Mouse (Mus musculus): ENCODE data around the gene Tgfb1.

Gene Tgfb1

DNA sequence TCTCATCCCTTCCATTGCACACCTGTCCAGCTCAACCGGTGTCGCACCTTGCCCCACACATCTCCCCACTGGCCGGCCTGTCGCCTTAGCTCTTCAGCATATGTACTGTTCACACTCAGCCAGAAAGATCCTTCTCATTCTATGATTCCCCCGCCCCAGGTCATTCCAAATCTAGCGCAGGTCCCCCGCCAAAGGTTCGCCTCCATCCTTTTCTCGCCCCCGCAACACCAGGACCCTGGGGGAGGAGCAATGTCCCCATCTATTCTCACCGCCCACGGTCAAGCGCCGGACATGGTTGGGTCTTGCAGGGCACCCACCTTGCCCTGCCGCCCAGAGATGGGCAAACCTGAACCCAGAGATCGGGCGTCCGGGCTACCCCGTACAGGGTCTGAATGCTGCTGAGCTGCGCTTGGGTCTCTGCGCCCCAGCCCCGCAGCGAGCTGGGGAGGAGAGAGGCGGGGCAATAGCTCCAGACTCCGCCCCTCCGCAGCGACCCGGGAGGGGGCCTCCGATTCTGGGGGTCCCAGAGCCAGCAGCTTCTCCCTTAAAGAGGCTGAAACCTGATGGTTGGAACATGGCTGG, 12.0 kb upstream of the Tgfb1 start, which contains the start of gene Tmem91:
TSS of gene Tmem91 (minus strand) at position 448 of the 582 bp plus-strand sequence.
- in situ Hi-C loops (cut with MboI; ENCODE audit: low sequenced_read_pairs), result no loop called here

DNA sequence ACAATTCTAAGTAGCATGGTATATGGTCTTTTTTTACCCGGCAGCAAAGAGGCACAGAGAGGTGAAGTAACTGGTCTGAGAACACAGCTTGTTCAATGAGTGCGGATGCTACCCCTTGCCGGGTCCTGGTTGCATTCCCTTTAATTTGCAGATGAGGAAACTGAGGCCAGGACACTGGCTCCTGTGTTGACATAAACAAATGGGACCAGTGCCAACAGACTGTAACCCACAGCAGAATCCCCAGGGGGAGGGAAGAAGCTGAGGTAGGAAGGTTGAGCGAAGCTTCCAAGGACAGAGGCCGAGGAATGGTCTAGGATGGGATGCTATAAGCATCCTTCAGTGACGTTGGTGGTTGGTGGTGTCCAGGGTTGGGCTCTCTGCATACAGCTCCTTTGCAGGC, 11.4 kb upstream of the Tgfb1 start:
- in situ Hi-C loops (cut with MboI; ENCODE audit: low sequenced_read_pairs), result no loop called here

DNA sequence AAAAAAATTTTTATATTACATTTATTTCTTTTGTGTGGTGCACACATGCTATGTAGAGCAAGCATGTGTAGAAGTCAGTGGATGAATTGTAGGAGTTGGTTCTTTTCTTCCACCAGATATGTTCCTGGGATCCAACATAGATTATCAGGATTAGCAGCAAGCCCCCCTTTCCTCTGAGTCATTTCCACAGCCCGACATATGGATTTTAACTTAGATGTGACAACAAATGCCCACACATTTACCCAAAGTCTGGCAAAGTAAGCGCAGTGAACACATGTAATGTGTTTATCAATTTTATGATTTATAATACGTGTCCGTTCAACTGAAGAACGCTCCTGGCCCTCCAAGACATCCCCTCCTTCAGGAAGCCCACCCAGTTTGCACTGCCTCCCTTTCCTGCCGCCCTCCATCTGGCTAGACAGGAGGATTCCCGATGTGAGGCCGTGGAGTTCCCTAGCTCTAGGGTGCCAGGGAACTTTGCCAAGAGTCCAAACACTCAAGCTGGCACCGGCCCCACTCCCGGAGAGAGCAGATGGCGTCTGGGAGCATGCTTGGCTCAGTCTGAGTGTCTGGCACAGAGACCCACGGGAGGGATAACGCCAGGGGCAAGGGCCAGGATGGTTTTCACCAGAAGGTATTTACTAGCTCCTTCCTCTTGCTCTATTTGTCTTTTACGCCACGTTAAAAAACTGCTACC, 10.6 kb upstream of the Tgfb1 start:
- in situ Hi-C loops (cut with MboI; ENCODE audit: low sequenced_read_pairs), result no loop called here

- in situ Hi-C loops (cut with MboI; ENCODE audit: low sequenced_read_pairs), result no loop called here
Measured at GRCm38 (mm10) chr7:25677013-25677412, 9.8 kb upstream of the Tgfb1 start.

GRCm38 (mm10) chr7:25679971-25680370, 6.8 kb upstream of the Tgfb1 start:
- in situ Hi-C loops (cut with MboI; ENCODE audit: low sequenced_read_pairs), result no loop called here

- in situ Hi-C loops (cut with MboI; ENCODE audit: low sequenced_read_pairs), result no loop called here
Measured at GRCm38 (mm10) chr7:25680514-25681258, 6.1 kb upstream of the Tgfb1 start, which contains the start of gene B9d2. TSS of gene B9d2 (plus strand) at chr7:25680780.

- in situ Hi-C loops (cut with MboI; ENCODE audit: low sequenced_read_pairs), result no loop called here
Measured at GRCm38 (mm10) chr7:25681341-25682231, 5.2 kb upstream of the Tgfb1 start.

- in situ Hi-C loops (cut with MboI; ENCODE audit: low sequenced_read_pairs), result no loop called here
Measured at GRCm38 (mm10) chr7:25683474-25684180, 3.2 kb upstream of the Tgfb1 start.

- in situ Hi-C loops (cut with MboI; ENCODE audit: low sequenced_read_pairs), result no loop called here
Measured at GRCm38 (mm10) chr7:25684659-25685058, 2.1 kb upstream of the Tgfb1 start.

- in situ Hi-C loops (cut with MboI; ENCODE audit: low sequenced_read_pairs), result no loop called here
Measured at GRCm38 (mm10) chr7:25685926-25686470, 804 bp upstream of the Tgfb1 start.

DNA sequence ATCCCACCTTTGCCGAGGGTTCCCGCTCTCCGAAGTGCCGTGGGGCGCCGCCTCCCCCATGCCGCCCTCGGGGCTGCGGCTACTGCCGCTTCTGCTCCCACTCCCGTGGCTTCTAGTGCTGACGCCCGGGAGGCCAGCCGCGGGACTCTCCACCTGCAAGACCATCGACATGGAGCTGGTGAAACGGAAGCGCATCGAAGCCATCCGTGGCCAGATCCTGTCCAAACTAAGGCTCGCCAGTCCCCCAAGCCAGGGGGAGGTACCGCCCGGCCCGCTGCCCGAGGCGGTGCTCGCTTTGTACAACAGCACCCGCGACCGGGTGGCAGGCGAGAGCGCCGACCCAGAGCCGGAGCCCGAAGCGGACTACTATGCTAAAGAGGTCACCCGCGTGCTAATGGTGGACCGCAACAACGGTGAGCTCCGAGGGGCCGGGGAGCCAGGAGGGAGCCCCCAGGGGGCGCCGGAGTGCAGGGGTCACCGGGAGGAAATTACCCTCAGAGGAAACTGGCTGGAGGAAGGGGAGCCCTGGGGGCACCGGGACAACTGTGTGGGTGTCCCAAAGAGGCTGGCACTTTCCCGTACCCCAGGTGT, 1.1 kb downstream of the Tgfb1 start:
- in situ Hi-C loops (cut with MboI; ENCODE audit: low sequenced_read_pairs), result no loop called here

DNA sequence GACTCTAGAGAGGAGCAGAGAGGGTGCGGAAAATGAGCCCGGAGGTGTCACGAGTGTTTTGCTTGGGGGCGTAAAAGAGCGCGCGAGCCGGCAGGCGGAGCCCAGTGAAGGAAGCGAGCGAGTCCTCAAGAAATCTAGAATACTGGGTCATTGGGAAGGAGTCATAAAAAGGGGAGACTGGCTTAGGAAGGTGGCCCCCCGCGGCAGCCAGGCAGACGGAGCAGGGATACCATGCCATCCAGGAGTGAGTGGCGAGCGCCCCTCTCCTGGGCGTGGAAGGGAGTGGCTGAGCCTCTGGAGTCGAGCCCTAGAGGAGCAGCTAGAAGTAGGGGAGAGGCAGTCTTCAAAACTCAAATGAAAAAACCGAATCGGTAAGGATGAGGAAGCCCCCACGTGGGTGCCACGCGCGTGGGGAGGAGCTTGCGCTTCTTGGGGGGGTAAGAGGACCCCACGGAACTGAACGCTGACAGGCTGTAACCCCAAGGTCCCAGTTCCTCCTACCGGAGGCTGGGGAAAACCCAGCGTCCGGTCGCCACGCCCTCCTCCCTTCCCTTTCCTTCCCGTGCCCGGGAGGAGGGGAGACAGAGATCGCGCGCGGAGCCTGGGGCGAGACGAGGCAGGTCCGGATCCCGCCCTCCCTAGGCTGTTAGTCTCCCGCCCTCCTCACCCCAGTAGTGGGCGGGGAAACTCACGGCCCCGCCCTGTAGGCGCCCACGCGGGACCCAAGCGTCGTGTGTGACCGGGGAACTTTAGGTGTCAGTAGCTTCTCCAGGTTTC, 2.2 kb downstream of the Tgfb1 start:
- in situ Hi-C loops (cut with MboI; ENCODE audit: low sequenced_read_pairs), result no loop called here

- in situ Hi-C loops (cut with MboI; ENCODE audit: low sequenced_read_pairs), result no loop called here
Measured at GRCm38 (mm10) chr7:25689603-25690021, 2.8 kb downstream of the Tgfb1 start.

- in situ Hi-C loops (cut with MboI; ENCODE audit: low sequenced_read_pairs), result no loop called here
Measured at GRCm38 (mm10) chr7:25690051-25690450, 3.2 kb downstream of the Tgfb1 start.

DNA sequence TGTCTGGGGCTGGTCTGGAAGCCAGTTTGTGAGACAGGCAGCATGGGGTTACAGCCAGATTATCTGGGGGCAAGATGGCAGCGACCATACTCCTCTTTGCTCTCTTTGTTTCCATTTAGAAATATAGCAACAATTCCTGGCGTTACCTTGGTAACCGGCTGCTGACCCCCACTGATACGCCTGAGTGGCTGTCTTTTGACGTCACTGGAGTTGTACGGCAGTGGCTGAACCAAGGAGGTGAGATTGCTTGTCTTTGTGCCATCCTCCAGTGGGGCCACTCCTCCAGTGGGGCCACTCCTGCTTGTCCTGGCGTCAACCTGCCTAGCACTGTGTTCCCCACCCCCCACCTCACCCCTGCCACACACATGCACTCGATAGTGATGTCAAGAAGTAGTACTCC, 7.3 kb downstream of the Tgfb1 start:
- in situ Hi-C loops (cut with MboI; ENCODE audit: low sequenced_read_pairs), result no loop called here

GRCm38 (mm10) chr7:25699851-25700250, 13.0 kb downstream of the Tgfb1 start:
- in situ Hi-C loops (cut with MboI; ENCODE audit: low sequenced_read_pairs), result no loop called here

- in situ Hi-C loops (cut with MboI; ENCODE audit: low sequenced_read_pairs), result no loop called here
Measured at GRCm38 (mm10) chr7:25700732-25701131, 13.9 kb downstream of the Tgfb1 start.

DNA sequence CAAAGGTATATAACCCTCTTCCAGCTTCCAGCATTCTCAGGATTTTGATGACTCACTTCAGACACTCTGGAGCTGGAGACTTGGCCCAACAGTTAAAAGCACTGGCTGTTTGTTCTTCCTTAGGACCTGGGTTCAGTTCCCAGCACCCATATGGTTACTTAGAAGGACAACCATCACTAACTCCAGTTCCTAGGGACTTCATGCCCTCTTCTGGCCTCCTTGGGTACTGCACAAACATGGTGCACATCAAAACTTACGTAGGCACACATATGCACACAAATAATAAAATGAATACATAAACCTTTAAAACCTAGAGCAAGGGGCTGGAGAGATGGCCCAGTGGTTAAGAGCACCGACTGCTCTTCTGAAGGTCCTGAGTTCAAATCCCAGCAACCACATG, 15.5 kb downstream of the Tgfb1 start:
- in situ Hi-C loops (cut with MboI; ENCODE audit: low sequenced_read_pairs), result no loop called here

All from CH12F3 (cell line).